Mouse (Mus musculus): ENCODE measurements around the gene Slc9a1. TPM values are rescaled to one million over a fixed set of nuclear protein-coding genes. Genes with fewer than 3 reads are reported as not detected.

Gene Slc9a1
- polyA plus RNA-seq, 1 experiment = 3.8 TPM

DNA sequence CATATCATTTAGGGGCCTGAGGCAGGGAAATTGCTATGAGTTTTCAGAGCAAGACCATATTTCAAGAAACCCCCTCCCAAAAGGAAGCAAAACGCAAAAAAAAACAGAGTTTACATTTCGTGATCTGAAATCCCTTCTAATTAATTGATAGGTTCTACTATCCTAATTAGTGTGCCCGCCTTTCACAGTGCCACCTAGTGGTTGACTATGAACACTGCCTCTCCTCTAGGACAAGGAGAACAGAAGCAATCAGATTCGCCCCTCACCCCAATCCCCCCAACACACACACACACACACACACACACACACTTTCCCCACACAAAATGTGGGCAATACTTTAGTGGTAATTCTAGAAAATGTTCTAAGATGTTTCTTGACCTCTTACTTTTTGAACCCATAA lies 25.4 kb upstream of the Slc9a1 start:
- TF ChIP-seq TAL1 (IDR thresholded peaks at IDR 0.05; ENCODE audit: low read length) (no peak), GATA1 (IDR thresholded peaks at IDR 0.05; ENCODE audit: low read length) (no peak)
- Histone ChIP-seq H3K27me3 (ENCODE audit: control insufficient read depth) (peaks cover 27% of the 10 kb centered on the region), H3K36me3 (ENCODE audit: control insufficient read depth) (no peaks in the 10 kb centered on the region), H3K4me3 (replicated peaks) (no peak overlapping the region), H3K4me1 (ENCODE audit: control insufficient read depth) (peaks cover 10% of the 10 kb centered on the region), H3K9me3 (ENCODE audit: control insufficient read depth, low read length) (no peaks in the 10 kb centered on the region)

GRCm38 (mm10) chr4:133345702-133346101 lies 23.8 kb upstream of the Slc9a1 start:
- Histone ChIP-seq H3K4me1 (ENCODE audit: control insufficient read depth) (no peaks in the 10 kb centered on the region), H3K4me3 (replicated peaks) (no peak overlapping the region), H3K9me3 (ENCODE audit: control insufficient read depth, low read length) (no peaks in the 10 kb centered on the region), H3K36me3 (ENCODE audit: control insufficient read depth) (no peaks in the 10 kb centered on the region), H3K27me3 (ENCODE audit: control insufficient read depth) (peaks cover 26% of the 10 kb centered on the region)
- TF ChIP-seq TAL1 (IDR thresholded peaks at IDR 0.05; ENCODE audit: low read length) (no peak), GATA1 (IDR thresholded peaks at IDR 0.05; ENCODE audit: low read length) (no peak)

GRCm38 (mm10) chr4:133346577-133346976 lies 22.9 kb upstream of the Slc9a1 start:
- Histone ChIP-seq H3K9me3 (ENCODE audit: control insufficient read depth, low read length) (no peaks in the 10 kb centered on the region), H3K4me1 (ENCODE audit: control insufficient read depth) (no peaks in the 10 kb centered on the region), H3K36me3 (ENCODE audit: control insufficient read depth) (no peaks in the 10 kb centered on the region), H3K4me3 (replicated peaks) (no peak overlapping the region), H3K27me3 (ENCODE audit: control insufficient read depth) (peaks cover 18% of the 10 kb centered on the region)
- TF ChIP-seq GATA1 (IDR thresholded peaks at IDR 0.05; ENCODE audit: low read length) (no peak), TAL1 (IDR thresholded peaks at IDR 0.05; ENCODE audit: low read length) (no peak)

DNA sequence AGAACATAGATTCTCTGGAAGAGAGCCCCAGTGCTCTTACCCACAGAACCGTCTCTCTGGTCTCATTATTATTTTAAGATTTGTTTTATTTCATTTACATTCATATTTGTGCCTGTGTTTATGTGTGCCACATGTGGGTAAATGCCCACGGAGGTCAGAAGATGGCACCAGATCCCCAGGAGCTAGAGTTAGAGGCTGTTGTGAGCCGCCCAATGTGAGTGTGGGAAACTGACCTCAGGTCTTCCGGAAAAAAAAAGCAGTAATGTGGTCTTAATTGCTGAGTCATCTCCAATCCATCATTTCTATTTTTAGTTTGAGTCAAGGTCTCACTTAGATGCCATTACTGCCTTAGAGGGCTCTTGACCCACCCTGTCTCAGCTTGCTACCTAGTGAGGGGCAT lies 21.9 kb upstream of the Slc9a1 start:
- H3K4me3 ChIP-seq (replicated peaks) = no peak overlapping the region
- H3K9me3 ChIP-seq (ENCODE audit: control insufficient read depth, low read length) = no peaks in the 10 kb centered on the region
- H3K4me1 ChIP-seq (ENCODE audit: control insufficient read depth) = peaks cover 3% of the 10 kb centered on the region
- TF ChIP-seq TAL1 (IDR thresholded peaks at IDR 0.05; ENCODE audit: low read length) = no peak
- no peak for TF ChIP-seq GATA1 (IDR thresholded peaks at IDR 0.05; ENCODE audit: low read length)
- no peaks in the 10 kb centered on the region for H3K36me3 ChIP-seq (ENCODE audit: control insufficient read depth)
- H3K27me3 ChIP-seq (ENCODE audit: control insufficient read depth) = peaks cover 12% of the 10 kb centered on the region

DNA sequence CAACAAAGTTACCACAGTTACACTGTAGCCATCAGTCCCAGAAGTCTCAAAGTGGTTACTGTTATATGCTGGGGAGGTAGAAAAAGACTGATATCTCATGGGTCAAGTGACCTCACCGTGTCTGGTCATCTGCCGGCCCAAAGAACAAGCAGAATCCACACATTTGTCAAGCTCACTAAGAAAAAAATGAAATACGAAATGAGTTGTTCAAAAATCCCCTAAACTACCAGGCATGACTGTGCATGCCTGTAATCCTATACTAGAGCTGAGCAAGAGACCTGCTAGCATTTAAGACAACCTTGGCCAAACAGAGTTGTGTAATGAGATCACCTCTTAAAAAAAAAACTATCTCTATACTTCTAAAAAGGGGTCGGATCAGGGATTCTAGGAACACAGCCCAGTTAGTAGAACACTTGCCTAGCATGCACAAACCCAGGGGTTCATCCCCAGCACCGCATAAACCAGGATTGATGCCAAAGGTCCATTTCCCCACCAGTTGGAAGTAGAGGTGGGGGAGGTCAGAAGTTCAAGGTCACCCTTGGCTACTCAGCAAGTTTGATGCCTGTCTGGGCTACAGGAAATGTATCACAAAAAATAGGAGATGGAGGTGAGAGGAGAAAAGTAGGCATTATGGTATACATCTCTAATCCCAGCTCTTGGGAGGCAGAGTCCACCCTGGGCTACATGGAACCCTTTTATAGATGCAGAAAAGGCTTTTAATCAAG lies 21.3 kb upstream of the Slc9a1 start:
- no peak for TF ChIP-seq TAL1 (IDR thresholded peaks at IDR 0.05; ENCODE audit: low read length)
- TF ChIP-seq GATA1 (IDR thresholded peaks at IDR 0.05; ENCODE audit: low read length) = no peak
- Histone ChIP-seq H3K27me3 (ENCODE audit: control insufficient read depth) (peaks cover 6% of the 10 kb centered on the region), H3K36me3 (ENCODE audit: control insufficient read depth) (no peaks in the 10 kb centered on the region), H3K4me1 (ENCODE audit: control insufficient read depth) (peaks cover 9% of the 10 kb centered on the region), H3K4me3 (replicated peaks) (no peak overlapping the region), H3K9me3 (ENCODE audit: control insufficient read depth, low read length) (no peaks in the 10 kb centered on the region)

- no peaks in the 10 kb centered on the region for H3K27me3 ChIP-seq (ENCODE audit: control insufficient read depth)
- no peak for TF ChIP-seq GATA1 (IDR thresholded peaks at IDR 0.05; ENCODE audit: low read length)
- no peak for TF ChIP-seq TAL1 (IDR thresholded peaks at IDR 0.05; ENCODE audit: low read length)
- no peaks in the 10 kb centered on the region for H3K36me3 ChIP-seq (ENCODE audit: control insufficient read depth)
- no peaks in the 10 kb centered on the region for H3K9me3 ChIP-seq (ENCODE audit: control insufficient read depth, low read length)
- H3K4me1 ChIP-seq (ENCODE audit: control insufficient read depth) = peaks cover 18% of the 10 kb centered on the region
- H3K4me3 ChIP-seq (replicated peaks) = peak overlapping the region; percentile 27
These were observed 16.7 kb upstream of the Slc9a1 start for GRCm38 (mm10) chr4:133352797-133353196.

- TF ChIP-seq TAL1 (IDR thresholded peaks at IDR 0.05; ENCODE audit: low read length) (no peak), GATA1 (IDR thresholded peaks at IDR 0.05; ENCODE audit: low read length) (no peak)
- no peaks in the 10 kb centered on the region for H3K27me3 ChIP-seq (ENCODE audit: control insufficient read depth)
- no peaks in the 10 kb centered on the region for H3K9me3 ChIP-seq (ENCODE audit: control insufficient read depth, low read length)
- H3K4me3 ChIP-seq (replicated peaks) = peak within 1 kb of the TSS; percentile 27
- peaks cover 18% of the 10 kb centered on the region for H3K4me1 ChIP-seq (ENCODE audit: control insufficient read depth)
- H3K36me3 ChIP-seq (ENCODE audit: control insufficient read depth) = no peaks in the 10 kb centered on the region
These were observed 15.8 kb upstream of the Slc9a1 start, which contains the start of gene Wdtc1 for GRCm38 (mm10) chr4:133353367-133354365. Gene Wdtc1 (minus strand): TSS chr4:133353481.

DNA sequence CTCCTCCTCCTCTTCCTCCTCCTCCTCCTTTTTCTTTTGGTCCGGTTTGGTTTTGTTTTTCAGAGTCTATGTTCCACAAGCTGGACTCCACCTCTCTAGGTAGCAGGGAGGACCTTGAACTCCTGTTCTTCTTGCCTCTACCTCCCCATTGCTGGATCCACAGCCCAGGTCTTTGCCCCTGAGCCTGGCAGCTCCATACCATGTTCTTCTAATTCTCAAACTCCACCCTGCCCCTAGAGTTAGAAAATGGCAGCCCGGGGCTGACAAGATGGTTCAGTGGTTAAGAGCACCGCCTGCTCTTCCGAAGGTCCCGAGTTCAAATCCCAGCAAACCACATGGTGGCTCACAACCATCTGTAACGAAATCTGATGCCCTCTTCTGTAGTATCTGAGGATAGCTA lies 14.9 kb upstream of the Slc9a1 start:
- TF ChIP-seq TAL1 (IDR thresholded peaks at IDR 0.05; ENCODE audit: low read length) = no peak
- TF ChIP-seq GATA1 (IDR thresholded peaks at IDR 0.05; ENCODE audit: low read length) = no peak

More for the DNA sequence above, 14.9 kb upstream of the Slc9a1 start:
- Histone ChIP-seq H3K36me3 (ENCODE audit: control insufficient read depth) (no peaks in the 10 kb centered on the region), H3K4me1 (ENCODE audit: control insufficient read depth) (peaks cover 18% of the 10 kb centered on the region), H3K27me3 (ENCODE audit: control insufficient read depth) (no peaks in the 10 kb centered on the region), H3K4me3 (replicated peaks) (no peak overlapping the region), H3K9me3 (ENCODE audit: control insufficient read depth, low read length) (no peaks in the 10 kb centered on the region)
